Comparison of ENCODE assay signal across 25 mouse cellular contexts in the genomic region with DNA sequence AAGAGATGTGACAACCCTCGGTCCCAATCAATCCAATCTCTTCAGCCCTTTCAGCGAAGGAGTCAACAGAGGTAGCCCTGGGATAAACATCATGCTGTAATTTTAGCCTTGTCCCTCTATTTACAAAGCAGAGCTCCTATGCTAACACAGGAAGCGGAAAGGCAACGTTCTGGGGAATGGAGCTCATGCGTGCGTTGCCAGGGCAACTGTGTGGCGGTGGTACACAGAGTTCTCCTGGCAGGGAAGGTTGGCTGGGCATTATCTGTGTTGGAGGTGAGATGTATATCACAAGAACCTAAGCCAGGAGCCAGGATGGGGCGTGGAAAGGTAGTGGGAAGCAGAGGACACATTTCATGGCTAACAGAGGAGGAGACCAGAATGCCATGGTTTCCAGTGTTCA.
A peak's percentile ranks its signal among the peaks of the same experiment; 100 is the strongest.
DNase-seq lines count a peak whose midpoint lies in the region; ATAC-seq and TF ChIP-seq lines count a peak whose summit lies in the region.
"Had no signal": no experiment of that assay in that cellular context is flagged by ENCODE, and none has a peak within 500 bp of the region (broad histone marks: within the 10 kb centered on the region; RNA-seq: fewer than 3 reads in every experiment).

No protein-coding gene starts in this region.

- WGBS in lung, postnatal 0 days, result 50% methylated on average over 8 of the region's 8 CpGs

- no peak overlapping the region for H3K27ac ChIP-seq in lung, postnatal 0 days (ENCODE audit: low read length)
- H3K27ac ChIP-seq: embryonic facial prominence, embryonic 15.5 days; hindbrain, embryonic 15.5 days; intestine, embryonic 15.5 days; layer of hippocampus, adult 2 months; liver, embryonic 13.5 days; lung, embryonic 15.5 days; midbrain, embryonic 13.5 days; neural tube, embryonic 13.5 days had no signal

- H3K9ac ChIP-seq in lung, postnatal 0 days (replicated peaks; ENCODE audit: low read depth), result no peak overlapping the region
- H3K9ac ChIP-seq: embryonic facial prominence, embryonic 15.5 days; hindbrain, embryonic 15.5 days; intestine, embryonic 15.5 days; liver, embryonic 13.5 days; lung, embryonic 15.5 days; midbrain, embryonic 13.5 days; neural tube, embryonic 13.5 days had no signal

- H3K9me3 ChIP-seq in lung, postnatal 0 days (ENCODE audit: low read length), result no peaks in the 10 kb centered on the region
- H3K9me3 ChIP-seq: embryonic facial prominence, embryonic 15.5 days; hindbrain, embryonic 15.5 days; intestine, embryonic 15.5 days; liver, embryonic 13.5 days; lung, embryonic 15.5 days; midbrain, embryonic 13.5 days; neural tube, embryonic 13.5 days had no signal

- no peak overlapping the region for H3K4me2 ChIP-seq in lung, postnatal 0 days (replicated peaks; ENCODE audit: low read depth, low read length)
- H3K4me2 ChIP-seq: embryonic facial prominence, embryonic 15.5 days; hindbrain, embryonic 15.5 days; intestine, embryonic 15.5 days; liver, embryonic 13.5 days; lung, embryonic 15.5 days; midbrain, embryonic 13.5 days; neural tube, embryonic 13.5 days had no signal

- ATAC-seq in lung, postnatal 0 days, result no peak
- ATAC-seq: intestine, embryonic 15.5 days; midbrain, embryonic 13.5 days had no signal

- no peaks in the 10 kb centered on the region for H3K27me3 ChIP-seq in lung, postnatal 0 days (replicated peaks; ENCODE audit: insufficient read depth, low read length)
- H3K27me3 ChIP-seq: embryonic facial prominence, embryonic 15.5 days; hindbrain, embryonic 15.5 days; intestine, embryonic 15.5 days; liver, embryonic 13.5 days; lung, embryonic 15.5 days; midbrain, embryonic 13.5 days had no signal

- H3K4me1 ChIP-seq in lung, postnatal 0 days (ENCODE audit: insufficient read depth, low read depth, low read length), result 0 out of 2 replicates have a peak, but pooled peaks cover 3% of the 10 kb centered on the region
- H3K4me1 ChIP-seq: embryonic facial prominence, embryonic 15.5 days; hindbrain, embryonic 15.5 days; intestine, embryonic 15.5 days; liver, embryonic 13.5 days had no signal

- no peak overlapping the region for H3K4me3 ChIP-seq in lung, postnatal 0 days (ENCODE audit: low read depth, low read length)
- H3K4me3 ChIP-seq: embryonic facial prominence, embryonic 15.5 days; hindbrain, embryonic 15.5 days; intestine, embryonic 15.5 days; layer of hippocampus, adult 2 months; liver, embryonic 13.5 days; lung, embryonic 15.5 days; midbrain, embryonic 13.5 days; myocyte; neural tube, embryonic 13.5 days had no signal

- DNase-seq in lung, postnatal 0 days (ENCODE audit: low spot score), result no peak
- no peak for DNase-seq in lung, adult 18-20 months
- DNase-seq in R1 (ENCODE audit: low read depth, low spot score), result peak; percentile 14
- DNase-seq in brain, adult 2 months (ENCODE audit: low read depth, low spot score), result peak; percentile 36
- peak; percentile 31 for DNase-seq in right cerebral cortex, postnatal 14 days
- no peak for DNase-seq in heart, adult 18-20 months
- DNase-seq in spleen, postnatal 36 days (ENCODE audit: low spot score in 2 of 2), result no peak
- DNase-seq: adrenal gland, postnatal 14 days; cerebellum, adult 9-10 months; gastrocnemius, postnatal 36 days; heart, postnatal 4 days; kidney, adult 9 months; kidney, postnatal 25 days; liver, embryonic 13.5 days; retina, postnatal 1 day; spleen, adult 18-20 months; thymus, postnatal 25 days had no signal

- no peak for TF ChIP-seq CTCF in lung, postnatal 0 days (IDR thresholded peaks at IDR 0.05)

- TF ChIP-seq EP300 in lung, postnatal 0 days (IDR thresholded peaks at IDR 0.05), result 0 out of 2 replicates have a peak, but pooled peaks have one; percentile 15

- H3K36me3 ChIP-seq in lung, postnatal 0 days (ENCODE audit: insufficient read depth, low read length), result no peaks in the 10 kb centered on the region
- H3K36me3 ChIP-seq: embryonic facial prominence, embryonic 15.5 days; hindbrain, embryonic 15.5 days; intestine, embryonic 15.5 days; liver, embryonic 13.5 days; lung, embryonic 15.5 days; midbrain, embryonic 13.5 days had no signal

Comparison
In these comparisons a context has a peak if more than half of its experiments do, and no peak if none do; other contexts are left out.
1. DNase-seq: peak in R1 (single experiment), brain, adult 2 months (single experiment) and right cerebral cortex, postnatal 14 days (single experiment); none in lung, postnatal 0 days (single experiment), lung, adult 18-20 months (0 of 2), heart, adult 18-20 months (0 of 2) and spleen, postnatal 36 days (0 of 2).